Mouse (Mus musculus): ENCODE results near the gene Ankrd6. TPM values are rescaled to one million over a fixed set of nuclear protein-coding genes. Genes with fewer than 3 reads are reported as not detected.

The Ankrd6 gene
- polyA plus RNA-seq, 1 experiment: not detected

- 61% methylated on average over 10 of the region's 10 CpGs for WGBS
- no peak overlapping the region for H3K4me3 ChIP-seq (ENCODE audit: insufficient read depth, low read depth, low read length)
- H3K27ac ChIP-seq (ENCODE audit: insufficient read depth, low read depth, low read length): no peak overlapping the region
- TF ChIP-seq CTCF (IDR thresholded peaks at IDR 0.05; ENCODE audit: insufficient read depth, low read depth, low read length) (no peak), POLR2A (IDR thresholded peaks at IDR 0.05; ENCODE audit: insufficient read depth, low read depth, low read length) (no peak)
- peaks cover 36% of the 10 kb centered on the region for H3K4me1 ChIP-seq (ENCODE audit: control insufficient read depth, insufficient read depth, low read length)
Measured at GRCm38 (mm10) chr4:32891341-32891740, 59.3 kb downstream of the Ankrd6 start.

- Histone ChIP-seq H3K4me1 (ENCODE audit: control insufficient read depth, insufficient read depth, low read length) (peaks cover 33% of the 10 kb centered on the region), H3K27ac (ENCODE audit: insufficient read depth, low read depth, low read length) (0 out of 2 replicates have a peak overlapping the region, but pooled peaks have one; percentile 74), H3K4me3 (ENCODE audit: insufficient read depth, low read depth, low read length) (no peak overlapping the region)
- 49% methylated on average over 5 of the region's 5 CpGs for WGBS
- no peak for TF ChIP-seq POLR2A (IDR thresholded peaks at IDR 0.05; ENCODE audit: insufficient read depth, low read depth, low read length)
- TF ChIP-seq CTCF (IDR thresholded peaks at IDR 0.05; ENCODE audit: insufficient read depth, low read depth, low read length): no peak
Measured at GRCm38 (mm10) chr4:32890735-32891098, 59.9 kb downstream of the Ankrd6 start.

GRCm38 (mm10) chr4:32889996-32890734 is 60.5 kb downstream of the Ankrd6 start:
- no peak overlapping the region for H3K4me3 ChIP-seq (ENCODE audit: insufficient read depth, low read depth, low read length)
- H3K27ac ChIP-seq (ENCODE audit: insufficient read depth, low read depth, low read length): peak overlapping the region; percentile 74
- peaks cover 32% of the 10 kb centered on the region for H3K4me1 ChIP-seq (ENCODE audit: control insufficient read depth, insufficient read depth, low read length)
- no peak for TF ChIP-seq CTCF (IDR thresholded peaks at IDR 0.05; ENCODE audit: insufficient read depth, low read depth, low read length)
- no peak for TF ChIP-seq POLR2A (IDR thresholded peaks at IDR 0.05; ENCODE audit: insufficient read depth, low read depth, low read length)
- 41% methylated on average over 10 of the region's 10 CpGs for WGBS

DNA sequence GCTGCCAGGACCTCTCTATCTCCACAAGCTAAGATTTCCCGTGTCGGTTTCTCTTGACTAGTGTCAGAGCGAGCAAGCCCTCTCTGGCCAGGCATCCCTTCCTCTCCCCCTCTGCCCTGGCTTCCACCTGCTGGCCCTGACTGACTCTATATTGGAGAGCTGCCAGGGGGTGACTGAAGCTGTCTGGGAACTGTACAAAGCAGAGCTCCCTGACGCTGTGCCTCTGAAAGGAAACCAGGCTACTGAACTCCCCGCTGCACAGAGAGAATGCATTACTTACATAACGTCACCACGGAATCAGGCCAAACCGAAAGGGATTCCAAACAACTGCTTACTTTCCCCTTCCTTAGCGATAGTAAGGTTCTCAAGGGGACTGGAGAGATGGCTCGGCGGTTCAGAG is 61.4 kb downstream of the Ankrd6 start:
- WGBS: 17% methylated on average over 11 of the region's 11 CpGs
- Histone ChIP-seq H3K27ac (ENCODE audit: insufficient read depth, low read depth, low read length) (peak overlapping the region; percentile 74), H3K4me3 (ENCODE audit: insufficient read depth, low read depth, low read length) (no peak overlapping the region), H3K4me1 (ENCODE audit: control insufficient read depth, insufficient read depth, low read length) (peaks cover 32% of the 10 kb centered on the region)
- TF ChIP-seq POLR2A (IDR thresholded peaks at IDR 0.05; ENCODE audit: insufficient read depth, low read depth, low read length) (no peak), CTCF (IDR thresholded peaks at IDR 0.05; ENCODE audit: insufficient read depth, low read depth, low read length) (no peak)

DNA sequence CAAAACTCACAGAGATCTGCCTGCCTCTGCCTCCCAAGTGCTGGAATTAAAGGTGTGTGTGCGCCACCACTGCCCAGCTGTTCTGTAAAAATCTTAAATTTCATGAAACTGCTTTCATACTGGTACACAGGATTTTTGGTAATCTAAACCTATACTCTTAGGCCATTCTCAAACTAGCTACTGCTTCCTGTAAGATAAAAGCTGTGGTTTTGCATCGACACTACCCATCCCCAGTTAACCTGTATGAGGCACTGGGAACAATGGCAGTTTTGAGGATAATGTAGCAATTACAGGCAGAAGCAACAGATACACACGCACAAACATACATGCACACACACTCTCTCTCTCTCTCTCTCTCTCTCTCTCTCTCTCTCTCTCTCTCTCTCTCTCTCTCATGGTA is 64.2 kb downstream of the Ankrd6 start:
- no peak overlapping the region for H3K27ac ChIP-seq (ENCODE audit: insufficient read depth, low read depth, low read length)
- TF ChIP-seq CTCF (IDR thresholded peaks at IDR 0.05; ENCODE audit: insufficient read depth, low read depth, low read length) (no peak), POLR2A (IDR thresholded peaks at IDR 0.05; ENCODE audit: insufficient read depth, low read depth, low read length) (no peak)
- no peak overlapping the region for H3K4me3 ChIP-seq (ENCODE audit: insufficient read depth, low read depth, low read length)
- WGBS: 98% methylated on average over 3 of the region's 3 CpGs
- H3K4me1 ChIP-seq (ENCODE audit: control insufficient read depth, insufficient read depth, low read length): peaks cover 30% of the 10 kb centered on the region

- H3K4me1 ChIP-seq (ENCODE audit: control insufficient read depth, insufficient read depth, low read length): peaks cover 16% of the 10 kb centered on the region
- no peak for TF ChIP-seq POLR2A (IDR thresholded peaks at IDR 0.05; ENCODE audit: insufficient read depth, low read depth, low read length)
- no peak for TF ChIP-seq CTCF (IDR thresholded peaks at IDR 0.05; ENCODE audit: insufficient read depth, low read depth, low read length)
- WGBS: 39% methylated on average over 9 of the region's 9 CpGs
Measured at GRCm38 (mm10) chr4:32884599-32884998, 66.0 kb downstream of the Ankrd6 start.

GRCm38 (mm10) chr4:32881001-32881400 is 69.6 kb downstream of the Ankrd6 start:
- no peak overlapping the region for H3K27ac ChIP-seq (ENCODE audit: insufficient read depth, low read depth, low read length)
- no peak for TF ChIP-seq CTCF (IDR thresholded peaks at IDR 0.05; ENCODE audit: insufficient read depth, low read depth, low read length)
- no peak for TF ChIP-seq POLR2A (IDR thresholded peaks at IDR 0.05; ENCODE audit: insufficient read depth, low read depth, low read length)
- 95% methylated on average over 4 of the region's 4 CpGs for WGBS
- peaks cover 8% of the 10 kb centered on the region for H3K4me1 ChIP-seq (ENCODE audit: control insufficient read depth, insufficient read depth, low read length)
- no peak overlapping the region for H3K4me3 ChIP-seq (ENCODE audit: insufficient read depth, low read depth, low read length)

More at GRCm38 (mm10) chr4:32884599-32884998, 66.0 kb downstream of the Ankrd6 start:
- no peak overlapping the region for H3K27ac ChIP-seq (ENCODE audit: insufficient read depth, low read depth, low read length)
- no peak overlapping the region for H3K4me3 ChIP-seq (ENCODE audit: insufficient read depth, low read depth, low read length)

DNA sequence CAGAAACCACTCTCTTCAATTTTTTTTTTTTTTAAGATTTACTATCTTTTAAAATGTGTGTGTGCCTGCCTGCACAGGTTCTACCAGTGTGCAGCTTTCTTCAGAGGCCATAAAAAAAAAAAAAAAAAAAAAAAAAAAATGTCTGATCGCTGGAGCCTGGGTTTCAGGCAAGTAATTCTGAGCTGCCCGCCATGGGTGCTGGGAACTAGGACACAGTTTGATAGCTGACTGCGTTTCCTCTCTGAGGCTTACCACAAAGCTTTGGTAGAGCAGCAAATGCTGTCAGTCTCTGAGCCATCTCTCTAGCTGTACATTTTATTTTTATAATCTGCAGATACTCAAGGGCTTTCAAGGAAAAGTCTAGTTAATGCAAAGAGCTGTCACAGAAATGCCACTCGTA is 76.0 kb downstream of the Ankrd6 start:
- Histone ChIP-seq H3K4me1 (ENCODE audit: control insufficient read depth, insufficient read depth, low read length) (peaks cover 6% of the 10 kb centered on the region; the same call in 1 of the 2 replicates), H3K27ac (ENCODE audit: insufficient read depth, low read depth, low read length) (no peak overlapping the region), H3K4me3 (ENCODE audit: insufficient read depth, low read depth, low read length) (no peak overlapping the region)
- no peak for TF ChIP-seq POLR2A (IDR thresholded peaks at IDR 0.05; ENCODE audit: insufficient read depth, low read depth, low read length)
- no peak for TF ChIP-seq CTCF (IDR thresholded peaks at IDR 0.05; ENCODE audit: insufficient read depth, low read depth, low read length)
- 84% methylated on average over 4 of the region's 4 CpGs for WGBS

GRCm38 (mm10) chr4:32872189-32872749 is 78.4 kb downstream of the Ankrd6 start:
- 56% methylated on average over 8 of the region's 8 CpGs for WGBS
- Histone ChIP-seq H3K27ac (ENCODE audit: insufficient read depth, low read depth, low read length) (no peak overlapping the region), H3K4me3 (ENCODE audit: insufficient read depth, low read depth, low read length) (no peak overlapping the region), H3K4me1 (ENCODE audit: control insufficient read depth, insufficient read depth, low read length) (peaks cover 8% of the 10 kb centered on the region; the same call in 1 of the 2 replicates)
- no peak for TF ChIP-seq POLR2A (IDR thresholded peaks at IDR 0.05; ENCODE audit: insufficient read depth, low read depth, low read length)
- TF ChIP-seq CTCF (IDR thresholded peaks at IDR 0.05; ENCODE audit: insufficient read depth, low read depth, low read length): no peak
